Mouse (Mus musculus): ENCODE measurements at regions not wholly inside any gene's neighbourhood (a gene's known extent, or its start where the extent isn't known, plus 50 kb on each side); places are given as distances from the start of the nearest gene placed in this dataset.

GRCm38 (mm10) chr2:173418951-173419350 is 103.4 kb upstream of the 1700021F07Rik start:
- DNase-seq (ENCODE audit: low spot score) = no peak

- no peak for DNase-seq (ENCODE audit: low spot score)
Observed at GRCm38 (mm10) chr2:173419972-173420391, 102.4 kb upstream of the 1700021F07Rik start.

DNA sequence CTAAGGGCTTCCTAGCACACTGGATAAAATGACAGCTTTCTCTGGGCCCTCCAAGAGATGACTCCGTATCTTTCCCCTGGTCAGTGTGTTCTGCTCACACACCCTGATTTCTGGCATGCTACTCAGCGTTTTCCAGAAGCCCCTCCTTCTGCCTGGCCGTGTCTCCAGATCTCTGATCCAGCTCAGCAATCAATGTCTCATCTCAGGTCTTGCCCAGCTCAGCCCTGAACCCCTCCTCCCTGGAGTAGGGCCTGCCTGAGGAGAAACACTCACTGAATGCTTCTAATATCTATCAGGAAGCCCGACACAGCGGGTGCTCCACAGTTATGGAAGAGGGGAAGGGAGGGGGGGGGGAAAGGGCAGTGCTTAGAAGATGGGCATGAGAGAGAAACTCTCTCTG is 101.9 kb upstream of the 1700021F07Rik start:
- DNase-seq (ENCODE audit: low spot score) = no peak

- no peak for DNase-seq (ENCODE audit: low spot score)
Observed at GRCm38 (mm10) chr2:173424875-173425274, 97.5 kb upstream of the 1700021F07Rik start.

GRCm38 (mm10) chr2:173425754-173426153 is 96.6 kb upstream of the 1700021F07Rik start:
- DNase-seq (ENCODE audit: low spot score) = no peak

DNA sequence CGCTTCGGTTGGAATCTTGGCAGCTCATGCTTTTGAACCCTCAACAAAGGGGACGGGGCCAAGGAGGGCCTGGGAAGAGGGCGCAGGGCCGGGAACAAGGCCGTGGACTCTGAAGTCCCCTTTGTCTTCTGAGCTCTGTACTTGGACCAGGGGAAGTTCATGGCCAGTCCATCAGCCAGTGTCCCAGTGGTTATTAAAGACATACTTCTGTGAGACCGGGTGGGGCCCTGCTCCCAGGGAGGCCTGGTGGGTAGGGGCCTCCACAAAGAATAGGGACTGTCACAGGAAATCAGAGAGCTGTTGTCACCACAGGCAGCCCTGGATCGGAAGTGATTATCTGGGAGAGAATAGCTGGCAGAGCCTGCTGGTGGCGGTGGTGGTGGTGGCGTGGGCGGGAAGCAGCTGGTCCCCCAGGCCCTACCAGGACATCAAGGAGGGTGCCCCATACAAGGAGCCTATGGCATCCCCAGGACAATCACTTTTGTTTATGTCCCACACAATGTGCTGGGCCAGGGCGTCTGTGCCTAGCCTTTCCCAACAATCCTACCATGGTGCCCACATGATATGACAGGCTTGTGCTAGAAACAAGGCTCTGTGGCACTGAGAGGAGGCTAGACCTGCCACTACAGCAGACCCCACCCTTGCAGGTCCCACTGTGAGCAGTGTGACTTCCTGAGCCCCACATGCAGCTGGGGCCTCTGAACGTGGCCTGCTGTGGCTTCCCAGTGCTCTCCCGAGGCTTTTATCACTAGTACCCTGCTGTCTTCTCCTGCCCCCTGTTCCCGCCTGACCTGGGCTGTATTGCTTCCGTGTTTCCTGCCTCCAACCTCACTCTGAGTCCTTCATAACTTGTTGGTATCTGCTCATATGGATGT is 96.0 kb upstream of the 1700021F07Rik start:
- DNase-seq (ENCODE audit: low spot score) = no peak

- DNase-seq (ENCODE audit: low spot score) = no peak
Observed at GRCm38 (mm10) chr2:173427888-173428450, 94.4 kb upstream of the 1700021F07Rik start.

DNA sequence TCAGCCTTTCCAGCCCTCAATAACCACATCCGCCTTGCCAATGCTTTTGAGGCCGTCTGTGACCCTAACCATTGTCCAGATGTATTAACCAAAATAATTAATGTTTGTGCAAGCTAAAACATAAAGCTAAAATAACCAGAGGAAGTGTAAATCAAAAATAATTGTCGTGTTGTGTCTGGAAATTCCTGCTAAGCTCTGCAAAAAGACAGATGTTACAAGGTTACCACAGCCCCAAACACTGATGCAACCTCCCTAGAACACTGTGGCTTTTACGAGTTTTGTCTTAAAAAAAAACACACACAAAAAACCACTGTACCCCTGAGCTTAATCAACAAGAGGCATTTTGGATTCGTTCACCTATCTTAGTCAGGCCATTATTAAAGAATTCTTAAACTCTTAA is 90.5 kb upstream of the 1700021F07Rik start:
- no peak for DNase-seq (ENCODE audit: low spot score)

- no peak for DNase-seq (ENCODE audit: low spot score)
Observed at GRCm38 (mm10) chr2:173432258-173432657, 90.1 kb upstream of the 1700021F07Rik start.

DNA sequence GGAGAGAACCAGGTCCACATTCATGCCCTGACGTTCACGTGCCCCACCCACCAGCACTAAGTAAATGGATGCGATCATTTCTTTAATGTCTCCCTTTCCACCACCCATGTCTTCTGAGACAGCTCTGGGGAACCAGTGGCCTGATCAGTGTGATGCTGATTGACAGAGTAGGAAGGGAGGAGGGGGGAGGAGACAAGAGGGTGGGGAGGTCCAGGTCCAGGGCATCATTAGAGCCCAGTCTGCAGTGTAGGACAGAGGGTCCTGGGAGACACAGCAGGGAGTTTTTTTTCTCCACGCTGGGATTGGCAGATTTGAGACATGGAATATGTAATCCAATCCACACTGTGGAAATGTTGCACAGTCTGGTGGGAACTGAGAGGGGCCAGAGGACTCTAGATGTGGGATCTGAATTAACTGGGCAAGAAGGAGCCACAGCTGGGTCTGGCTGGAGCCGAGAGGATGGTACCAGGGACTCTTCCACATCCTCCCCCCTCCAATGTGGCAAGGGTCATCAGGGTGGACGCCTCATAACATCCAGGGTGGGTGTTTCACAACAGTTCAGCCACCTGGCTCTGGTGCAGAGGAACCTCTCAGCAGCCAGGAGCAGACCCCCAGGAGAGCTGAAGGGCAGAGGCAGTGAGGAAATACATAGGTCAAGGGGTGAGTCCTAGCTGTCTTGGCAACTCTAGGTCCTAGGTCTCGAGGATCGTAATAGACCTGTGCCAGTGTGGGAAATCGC is 89.3 kb upstream of the 1700021F07Rik start:
- DNase-seq (ENCODE audit: low spot score) = no peak

DNA sequence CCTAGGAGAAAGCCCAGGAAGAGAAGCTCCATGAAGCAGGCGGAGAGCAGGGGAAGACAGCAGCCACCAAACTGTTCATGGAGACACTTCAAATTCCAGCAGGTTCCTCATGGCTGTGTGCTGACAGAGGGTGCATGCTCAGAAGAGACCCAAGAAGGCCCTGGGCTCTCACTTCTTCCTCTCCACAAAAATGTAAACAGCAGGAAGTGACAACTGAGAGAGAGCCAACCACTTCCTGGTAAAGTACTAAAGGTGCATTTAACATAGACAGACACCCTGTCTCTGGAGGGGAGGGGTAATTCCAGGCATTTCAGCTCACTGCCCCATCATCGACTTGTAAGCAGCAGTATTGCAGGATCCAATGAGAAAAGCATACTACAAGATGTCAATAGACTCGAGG is 85.8 kb upstream of the 1700021F07Rik start:
- no peak for DNase-seq (ENCODE audit: low spot score)

- DNase-seq (ENCODE audit: low spot score) = no peak
Observed at GRCm38 (mm10) chr2:173439031-173439430, 83.4 kb upstream of the 1700021F07Rik start.

GRCm38 (mm10) chr2:173442056-173442455 is 80.3 kb upstream of the 1700021F07Rik start:
- DNase-seq (ENCODE audit: low spot score) = no peak

- no peak for DNase-seq (ENCODE audit: low spot score)
Observed at GRCm38 (mm10) chr2:173443262-173443661, 79.1 kb upstream of the 1700021F07Rik start.

DNA sequence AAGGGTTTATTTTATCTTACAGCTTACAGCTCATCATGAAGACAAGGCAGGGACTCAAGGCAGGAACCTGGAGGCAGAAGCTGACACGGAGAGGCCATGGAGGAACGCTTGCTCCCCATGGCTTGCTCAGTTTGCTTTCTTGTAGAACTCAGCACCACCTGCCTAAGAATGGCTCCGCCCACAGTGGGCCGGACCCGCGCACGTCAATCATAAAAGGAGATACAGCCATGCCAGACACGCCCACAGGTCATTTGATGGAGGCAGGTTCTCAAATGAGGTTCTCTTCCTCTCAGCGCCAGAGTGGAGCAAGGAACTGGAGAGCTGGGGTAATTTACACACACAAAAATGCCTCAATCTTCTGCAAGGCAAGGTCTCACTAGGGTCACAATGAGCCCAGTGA is 78.0 kb upstream of the 1700021F07Rik start:
- DNase-seq (ENCODE audit: low spot score) = no peak

- DNase-seq (ENCODE audit: low spot score) = no peak
Observed at GRCm38 (mm10) chr2:173445039-173445438, 77.3 kb upstream of the 1700021F07Rik start.

DNA sequence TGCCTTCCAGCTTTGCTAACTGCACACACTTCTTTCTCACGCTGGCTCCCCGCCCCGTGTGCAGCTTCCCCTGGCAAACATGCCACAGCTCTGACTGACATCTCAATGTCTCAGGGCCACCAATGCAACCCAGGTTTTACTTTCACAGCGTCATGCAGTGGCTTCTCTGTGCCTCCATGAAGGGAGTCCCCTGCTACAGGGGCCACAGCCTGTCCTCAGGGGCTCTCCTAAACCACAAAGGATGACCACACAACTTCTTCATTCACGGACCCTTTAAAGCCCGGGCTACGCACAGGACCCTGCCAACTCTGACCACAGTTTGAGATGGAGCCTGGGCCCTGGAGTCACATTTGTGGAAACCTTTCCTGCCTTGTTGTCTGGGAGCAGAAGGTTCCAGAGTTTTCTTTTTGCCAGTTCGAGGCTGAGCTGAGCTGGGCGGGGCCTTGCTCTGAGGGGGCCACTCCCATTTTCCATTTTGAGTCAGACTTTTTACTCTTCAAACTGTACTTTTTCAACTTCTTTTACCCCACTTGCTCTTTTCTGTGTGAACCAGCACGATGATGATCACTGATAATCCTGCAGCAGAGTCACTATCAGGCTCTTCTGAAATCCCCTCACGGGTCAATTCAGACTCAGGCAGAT is 73.7 kb upstream of the 1700021F07Rik start:
- DNase-seq (ENCODE audit: low spot score) = no peak

- DNase-seq (ENCODE audit: low spot score) = no peak
Observed at GRCm38 (mm10) chr2:173449198-173449597, 73.2 kb upstream of the 1700021F07Rik start.

DNA sequence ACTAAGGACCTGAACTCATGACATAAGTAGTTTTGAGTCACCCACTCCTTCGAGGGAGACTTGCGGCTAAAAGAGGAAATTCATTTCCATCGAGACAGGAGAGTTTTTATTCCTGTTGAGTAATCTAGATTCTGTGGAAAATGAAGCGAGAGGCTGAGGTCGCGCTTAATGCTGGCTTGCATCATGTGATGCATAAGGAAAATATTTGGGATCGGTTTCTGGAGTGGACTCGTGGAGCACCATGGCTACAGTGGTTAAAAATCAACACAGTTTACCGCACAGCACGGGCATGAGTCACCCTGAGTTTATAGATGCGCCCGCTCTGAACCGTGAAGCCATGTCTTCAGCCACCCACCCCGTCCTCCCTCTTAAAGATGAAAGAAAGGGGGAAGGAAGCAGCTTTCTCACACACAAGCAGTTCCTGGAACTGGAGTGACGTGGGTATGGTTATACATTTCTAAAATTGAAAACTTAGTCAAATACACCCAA is 70.3 kb upstream of the 1700021F07Rik start:
- no peak for DNase-seq (ENCODE audit: low spot score)

- DNase-seq (ENCODE audit: low spot score) = no peak
Observed at GRCm38 (mm10) chr2:173452800-173453199, 69.6 kb upstream of the 1700021F07Rik start.

DNA sequence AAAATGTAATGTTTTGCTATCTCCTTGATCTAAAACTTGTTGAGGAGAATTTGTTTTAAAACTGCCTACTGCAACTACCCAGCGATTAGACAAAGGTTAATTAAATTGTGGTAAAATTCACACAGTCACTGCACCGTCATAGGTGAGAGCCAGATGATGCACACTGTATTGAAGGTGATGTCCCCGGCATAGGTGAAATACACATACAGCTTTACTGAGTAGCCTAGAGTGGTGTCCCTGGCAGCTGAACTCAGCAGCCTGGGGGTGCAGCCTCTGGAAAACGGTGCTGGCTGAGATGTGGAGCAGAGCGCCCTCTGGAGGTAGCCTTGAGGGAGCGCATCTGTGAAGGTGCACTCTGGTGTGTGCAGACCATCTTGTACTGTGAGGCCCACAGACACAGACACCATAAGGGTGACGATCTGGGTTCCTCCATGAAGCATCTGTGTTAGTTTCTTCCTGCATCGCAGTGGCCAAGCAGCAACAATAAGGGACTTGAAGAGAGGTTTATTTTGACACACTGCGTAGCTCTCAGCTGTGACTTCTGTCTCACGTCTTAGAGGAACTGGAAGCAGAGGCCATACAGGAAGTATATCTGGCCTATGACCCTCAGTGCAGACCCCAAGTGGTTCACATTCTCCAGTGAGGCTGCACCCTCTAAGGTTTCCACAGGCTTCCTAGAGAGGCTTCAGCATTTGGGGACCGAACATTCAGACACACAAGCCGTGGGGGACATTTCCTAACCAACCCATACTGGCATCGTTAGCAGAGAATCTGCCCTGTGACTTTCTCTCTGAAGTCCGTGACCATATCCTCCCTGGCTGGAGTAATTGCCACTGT is 68.6 kb upstream of the 1700021F07Rik start:
- DNase-seq (ENCODE audit: low spot score) = peak; percentile 27
